Mouse (Mus musculus): ENCODE measurements around the gene Zyg11b. TPM values are rescaled to one million over a fixed set of nuclear protein-coding genes. Genes with fewer than 3 reads are reported as not detected.

Gene Zyg11b
- total RNA-seq, 2 experiments from 2014 or later, result 8.8 to 12.5 TPM

GRCm38 (mm10) chr4:108320627-108321380, 19.9 kb upstream of the Zyg11b start:
- ATAC-seq (replicated peaks; ENCODE audit: low FRiP score, low TSS enrichment, poor library complexity, severe bottlenecking), result no peak

GRCm38 (mm10) chr4:108319747-108320146, 18.9 kb upstream of the Zyg11b start:
- ATAC-seq (replicated peaks; ENCODE audit: low FRiP score, low TSS enrichment, poor library complexity, severe bottlenecking), result no peak; the same call in 1 of the 2 replicates

- no peak for ATAC-seq (replicated peaks; ENCODE audit: low FRiP score, low TSS enrichment, poor library complexity, severe bottlenecking)
Measured at GRCm38 (mm10) chr4:108318649-108319615, 18.0 kb upstream of the Zyg11b start.

- ATAC-seq (replicated peaks; ENCODE audit: low FRiP score, low TSS enrichment, poor library complexity, severe bottlenecking), result no peak
Measured at GRCm38 (mm10) chr4:108317656-108318605, 17.0 kb upstream of the Zyg11b start.

GRCm38 (mm10) chr4:108314041-108314440, 13.1 kb upstream of the Zyg11b start:
- no peak for ATAC-seq (replicated peaks; ENCODE audit: low FRiP score, low TSS enrichment, poor library complexity, severe bottlenecking)

- no peak for ATAC-seq (replicated peaks; ENCODE audit: low FRiP score, low TSS enrichment, poor library complexity, severe bottlenecking)
Measured at GRCm38 (mm10) chr4:108310706-108311105, 9.8 kb upstream of the Zyg11b start.

- no peak for ATAC-seq (replicated peaks; ENCODE audit: low FRiP score, low TSS enrichment, poor library complexity, severe bottlenecking)
Measured at GRCm38 (mm10) chr4:108302296-108302890, 1.5 kb upstream of the Zyg11b start.

GRCm38 (mm10) chr4:108300266-108300665, 630 bp downstream of the Zyg11b start:
- 0 out of 2 replicates have a peak, but pooled peaks have one; percentile 25 for ATAC-seq (replicated peaks; ENCODE audit: low FRiP score, low TSS enrichment, poor library complexity, severe bottlenecking)

- no peak for ATAC-seq (replicated peaks; ENCODE audit: low FRiP score, low TSS enrichment, poor library complexity, severe bottlenecking)
Measured at GRCm38 (mm10) chr4:108276973-108277372, 23.9 kb downstream of the Zyg11b start.

- no peak for ATAC-seq (replicated peaks; ENCODE audit: low FRiP score, low TSS enrichment, poor library complexity, severe bottlenecking)
Measured at GRCm38 (mm10) chr4:108272286-108272685, 28.6 kb downstream of the Zyg11b start.

- ATAC-seq (replicated peaks; ENCODE audit: low FRiP score, low TSS enrichment, poor library complexity, severe bottlenecking), result no peak
Measured at GRCm38 (mm10) chr4:108265774-108266173, 35.1 kb downstream of the Zyg11b start.

GRCm38 (mm10) chr4:108253317-108253716, 47.6 kb downstream of the Zyg11b start:
- ATAC-seq (replicated peaks; ENCODE audit: low FRiP score, low TSS enrichment, poor library complexity, severe bottlenecking), result no peak

- ATAC-seq (replicated peaks; ENCODE audit: low FRiP score, low TSS enrichment, poor library complexity, severe bottlenecking), result peak; percentile 26; the same call in 1 of the 2 replicates
Measured at GRCm38 (mm10) chr4:108250501-108250900, 50.4 kb downstream of the Zyg11b start.

- ATAC-seq (replicated peaks; ENCODE audit: low FRiP score, low TSS enrichment, poor library complexity, severe bottlenecking), result no peak
Measured at GRCm38 (mm10) chr4:108249314-108249713, 51.6 kb downstream of the Zyg11b start.

- ATAC-seq (replicated peaks; ENCODE audit: low FRiP score, low TSS enrichment, poor library complexity, severe bottlenecking), result no peak
Measured at GRCm38 (mm10) chr4:108233654-108234053, 67.2 kb downstream of the Zyg11b start.

GRCm38 (mm10) chr4:108225341-108225872, 75.5 kb downstream of the Zyg11b start:
- ATAC-seq (replicated peaks; ENCODE audit: low FRiP score, low TSS enrichment, poor library complexity, severe bottlenecking), result no peak

- ATAC-seq (replicated peaks; ENCODE audit: low FRiP score, low TSS enrichment, poor library complexity, severe bottlenecking), result no peak
Measured at GRCm38 (mm10) chr4:108222507-108222906, 78.4 kb downstream of the Zyg11b start.

- no peak for ATAC-seq (replicated peaks; ENCODE audit: low FRiP score, low TSS enrichment, poor library complexity, severe bottlenecking)
Measured at GRCm38 (mm10) chr4:108219019-108219418, 81.9 kb downstream of the Zyg11b start.
